Mouse (Mus musculus) heart, postnatal 14 days (tissue): ENCODE results near the gene Cad. TPM values are rescaled to one million over a fixed set of nuclear protein-coding genes. Genes with fewer than 3 reads are reported as not detected.
"Not testable (repeated sequence)": the region's sequence is repeated elsewhere in the genome, so short reads cannot be mapped to it uniquely, and the experiment has no call there.

Source experiments
- DNase-seq, 2 experiments: peaks; one replicate each; pipeline ENCODE4 v3.0.0; 2021 to 2022
- intact Hi-C: fragments of 180-260 bp; cut with DNase I; formaldehyde crosslinking; loops from one replicate; pipeline ENCODE4 v1.15.1; 2025
- long read RNA-seq, 2 experiments: library from polyadenylated mRNA; stranded (forward); transcript quantifications; one replicate each; pipeline ENCODE4 v2.0.0; 2021
- total RNA-seq, 2 experiments: library from RNA; stranded (reverse); gene quantifications; 2 replicates each; pipeline ENCODE4 v1.2.3; 2021

Gene Cad
- 10 to 100 TPM; 13.5 to 14.8 TPM for total RNA-seq
- long read RNA-seq, experiment 1, full-length matches to known transcripts, result 2 of 9 reads
- long read RNA-seq, experiment 1, partial matches to known transcripts, result 6 of 9 reads
- long read RNA-seq, experiment 1, other reads (novel, unspliced or antisense), result 1 of 9 reads
- long read RNA-seq, experiment 2, partial matches to known transcripts, result 11 of 13 reads
- long read RNA-seq, experiment 2, other reads (novel, unspliced or antisense), result 2 of 13 reads

DNA sequence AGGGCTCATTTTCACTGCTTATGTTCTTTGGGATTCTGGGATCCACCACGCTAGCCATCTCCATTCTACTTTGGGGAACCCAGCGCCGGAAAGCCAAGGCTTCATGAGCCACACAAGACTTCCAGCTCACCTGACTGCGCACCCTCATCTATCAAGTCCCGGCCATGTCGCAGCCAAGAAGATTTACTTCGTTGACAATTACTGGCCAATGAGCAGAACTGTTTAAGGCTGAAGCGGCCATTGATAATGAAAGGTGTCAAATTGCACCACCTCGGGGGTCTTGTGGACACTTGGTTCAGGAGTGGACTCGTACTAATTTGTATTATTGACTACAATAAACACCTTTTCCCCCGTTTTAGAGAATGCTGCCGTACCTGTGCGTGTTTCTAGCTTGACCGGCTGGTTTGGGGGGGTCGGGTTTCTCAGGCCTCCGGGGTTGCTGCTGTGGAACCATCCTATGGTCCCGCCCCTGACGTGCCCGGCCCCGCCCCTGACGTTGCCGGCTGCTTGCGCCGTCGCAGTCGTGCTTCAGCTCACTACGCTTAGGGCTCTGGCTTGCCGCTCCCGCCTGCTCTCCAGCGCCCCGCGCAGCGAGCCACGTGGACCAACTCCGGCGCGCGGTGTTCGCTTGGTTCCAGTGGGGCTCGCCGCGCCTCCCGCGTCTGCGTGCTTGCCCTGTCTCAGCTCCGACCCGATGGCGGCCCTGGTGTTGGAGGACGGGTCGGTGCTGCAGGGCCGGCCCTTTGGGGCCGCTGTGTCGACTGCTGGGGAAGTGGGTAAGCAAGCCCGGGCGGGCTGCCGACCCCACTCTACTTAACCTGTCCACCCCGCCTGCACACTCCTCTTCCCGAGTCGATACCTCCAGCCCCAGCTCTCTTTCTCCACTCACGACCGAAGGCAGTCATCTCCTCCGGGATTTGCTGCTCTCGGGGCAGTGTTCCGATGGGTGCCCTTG lies at the start of gene Cad:
Cad (plus strand) TSS at position 520 of the 955 bp plus-strand sequence.
- intact Hi-C loops, result loop anchor here (5.0 kb wide), 2 partner anchors 53 to 123 kb away; partner anchors contain the start of genes Dnajc5g, Gm29609 and Slc30a3

DNA sequence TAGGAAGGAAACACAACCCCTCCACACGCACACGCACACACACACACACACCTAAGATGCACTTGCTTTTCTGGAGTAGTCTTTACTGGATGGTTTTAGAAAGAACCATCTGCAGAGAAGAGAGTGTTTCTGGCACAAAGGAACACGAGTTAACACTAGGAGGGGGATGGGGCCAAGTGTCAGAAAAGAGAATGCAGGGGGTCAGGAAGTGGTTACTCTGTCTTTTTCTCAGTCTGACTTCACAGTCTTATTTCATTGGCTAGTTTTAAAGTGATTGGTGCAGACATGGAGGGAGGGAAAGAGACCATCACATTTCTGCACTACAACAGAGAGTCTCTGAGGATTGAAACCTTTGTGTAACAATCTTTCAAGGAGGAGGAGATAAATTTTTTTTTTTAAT lies 41.8 kb upstream of the Cad start:
- intact Hi-C loops, result no loop called here
- DNase-seq, result no peak

More for the DNA sequence above, at the start of gene Cad:
- peak; percentile 94 to 97 for DNase-seq

- intact Hi-C loops, result no loop called here
- DNase-seq, result peak in 1 of 2 experiments; percentile 10
Measured at GRCm38 (mm10) chr5:31015913-31016312, 38.7 kb upstream of the Cad start.

- not testable (repeated sequence) for DNase-seq
Measured at GRCm38 (mm10) chr5:31021790-31022189, 32.8 kb upstream of the Cad start.

DNA sequence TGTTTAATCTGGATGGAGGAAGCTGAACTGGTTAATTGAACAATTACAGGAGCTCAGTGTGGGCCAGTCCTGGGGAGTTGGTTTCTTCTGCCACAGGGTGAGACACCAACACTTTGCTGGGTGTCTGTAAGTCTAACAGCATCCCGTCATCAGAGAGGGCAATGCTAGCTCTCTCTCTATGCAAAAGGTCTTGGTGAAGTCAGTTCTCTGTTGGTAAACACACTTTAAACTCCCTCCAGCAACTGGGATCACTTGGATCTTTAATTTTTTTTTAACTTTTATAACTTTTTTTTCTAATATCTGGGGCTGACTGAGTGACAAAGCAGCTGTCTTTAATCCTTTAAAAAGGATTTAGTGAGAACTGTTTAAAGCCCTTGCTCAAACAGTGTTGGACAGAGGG lies 31.9 kb upstream of the Cad start:
- no peak for DNase-seq
- intact Hi-C loops, result no loop called here

More at GRCm38 (mm10) chr5:31021790-31022189, 32.8 kb upstream of the Cad start:
- intact Hi-C loops, result not testable (repeated sequence)

- no peak for DNase-seq
- intact Hi-C loops, result no loop called here
Measured at GRCm38 (mm10) chr5:31023254-31023653, 31.3 kb upstream of the Cad start.

DNA sequence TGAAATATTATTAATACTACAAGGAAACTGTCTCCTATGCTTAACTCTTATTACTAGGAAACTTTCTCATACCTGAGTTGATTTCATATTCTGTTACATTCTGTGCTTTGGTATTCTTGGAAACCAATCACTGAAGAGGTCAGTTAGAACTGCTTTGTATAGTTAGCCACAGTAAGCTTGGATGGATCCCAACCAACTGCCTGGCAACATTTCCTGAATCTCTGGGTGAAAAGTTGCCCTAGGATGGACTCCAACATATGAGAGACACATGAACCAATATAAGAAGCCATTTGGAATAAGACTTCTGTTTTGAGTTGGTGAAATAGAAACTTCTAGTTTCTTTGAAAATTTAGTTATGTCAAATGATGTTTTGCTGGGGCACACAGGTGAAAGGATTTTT lies 29.9 kb upstream of the Cad start:
- intact Hi-C loops, result no loop called here
- no peak for DNase-seq

- no peak for DNase-seq
- intact Hi-C loops, result no loop called here
Measured at GRCm38 (mm10) chr5:31030926-31031325, 23.7 kb upstream of the Cad start.

DNA sequence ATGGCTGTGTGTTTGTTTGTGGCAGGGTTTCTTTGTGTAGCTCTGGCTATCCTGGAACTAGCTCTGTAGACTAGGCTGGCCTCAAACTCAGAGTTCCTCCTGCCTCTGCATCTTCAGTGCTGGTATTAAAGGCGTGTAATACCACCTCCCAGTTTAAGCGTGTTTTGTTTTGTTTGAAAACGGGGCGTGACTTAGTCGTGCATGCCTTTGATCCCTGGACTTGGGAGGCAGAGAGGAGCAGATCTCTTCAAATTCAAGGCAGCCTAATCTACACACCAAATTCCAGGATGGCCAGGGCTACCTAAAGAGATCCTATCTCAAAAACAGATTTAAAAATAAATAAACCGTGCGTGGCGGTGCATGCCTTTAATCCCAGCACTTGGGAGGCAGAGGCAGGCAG lies 23.1 kb upstream of the Cad start:
- intact Hi-C loops, result no loop called here
- no peak for DNase-seq

DNA sequence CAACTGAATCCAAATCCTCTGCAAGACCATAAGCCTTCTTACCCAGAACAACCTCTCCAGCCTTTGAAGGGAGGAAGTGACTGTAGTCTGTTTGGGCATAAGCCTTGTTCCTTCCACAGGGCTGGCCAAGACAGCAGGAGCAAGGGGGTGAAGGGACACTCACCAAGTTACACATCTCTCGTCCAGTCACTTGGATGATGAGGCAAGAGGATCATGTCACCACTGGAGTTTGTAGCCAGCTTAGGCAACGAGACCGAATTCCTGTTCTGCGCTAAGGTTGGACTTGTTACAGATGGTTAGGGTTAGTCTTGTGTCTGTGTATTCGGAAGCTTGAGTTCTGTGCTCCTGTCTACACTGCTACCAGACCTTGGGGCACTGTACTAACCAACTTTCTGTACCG lies 19.9 kb upstream of the Cad start:
- DNase-seq, result no peak
- intact Hi-C loops, result no loop called here

DNA sequence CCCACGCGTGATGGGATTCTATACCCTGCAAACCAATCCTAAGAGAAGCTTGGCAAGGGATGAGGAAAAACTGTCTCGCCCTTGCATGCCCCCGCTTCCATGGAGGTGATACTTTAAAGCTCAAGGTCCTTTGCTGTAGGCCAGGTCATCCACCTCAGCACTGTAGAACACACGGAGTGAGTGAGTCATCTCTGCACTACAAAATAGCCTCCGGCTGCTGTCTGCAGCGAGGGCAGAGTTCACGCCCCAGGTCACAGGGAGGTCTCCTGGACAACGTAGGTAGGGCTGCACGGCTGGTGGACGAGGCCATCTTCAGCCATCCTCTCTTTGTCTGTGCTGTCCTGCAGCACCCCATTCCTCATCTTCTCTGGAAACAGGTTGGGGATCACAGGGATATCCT lies 18.0 kb upstream of the Cad start:
- DNase-seq, result not testable (repeated sequence)

DNA sequence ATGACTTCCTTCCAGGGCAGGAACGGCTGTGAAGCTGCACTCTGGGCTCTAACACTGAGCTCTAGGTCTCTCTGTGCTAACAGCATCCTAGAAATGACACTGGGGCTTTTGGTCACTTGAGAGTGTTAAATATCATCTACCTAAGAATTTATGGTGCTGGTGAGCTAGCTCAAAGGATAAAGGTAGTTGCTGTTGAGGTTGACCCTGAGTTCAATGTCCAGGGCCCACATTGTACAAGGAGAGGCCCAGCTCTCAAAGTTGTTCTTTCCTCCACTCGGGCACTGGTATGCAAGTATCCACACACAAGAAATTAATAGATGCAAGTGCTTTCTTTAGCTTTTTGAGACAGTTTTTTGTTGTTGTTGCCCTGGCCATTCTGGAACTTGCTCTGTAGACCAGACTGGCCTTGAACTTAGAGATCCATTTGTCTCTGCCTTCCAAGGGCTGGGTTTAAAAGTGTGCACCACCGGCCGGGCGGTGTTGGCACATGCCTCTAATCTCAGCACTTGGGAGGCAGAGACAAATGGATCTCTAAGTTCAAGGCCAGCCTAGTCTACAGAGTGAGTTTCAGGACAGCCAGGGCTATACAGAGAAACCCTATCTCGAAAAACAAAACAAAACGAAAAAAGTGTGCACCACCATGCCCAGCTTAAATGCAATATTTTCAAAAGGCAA lies 16.3 kb upstream of the Cad start:
- DNase-seq, result no peak
- intact Hi-C loops, result no loop called here

More for the DNA sequence above, 18.0 kb upstream of the Cad start:
- intact Hi-C loops, result not testable (repeated sequence)

- DNase-seq, result no peak
- intact Hi-C loops, result no loop called here
Measured at GRCm38 (mm10) chr5:31046416-31046815, 8.2 kb upstream of the Cad start.

DNA sequence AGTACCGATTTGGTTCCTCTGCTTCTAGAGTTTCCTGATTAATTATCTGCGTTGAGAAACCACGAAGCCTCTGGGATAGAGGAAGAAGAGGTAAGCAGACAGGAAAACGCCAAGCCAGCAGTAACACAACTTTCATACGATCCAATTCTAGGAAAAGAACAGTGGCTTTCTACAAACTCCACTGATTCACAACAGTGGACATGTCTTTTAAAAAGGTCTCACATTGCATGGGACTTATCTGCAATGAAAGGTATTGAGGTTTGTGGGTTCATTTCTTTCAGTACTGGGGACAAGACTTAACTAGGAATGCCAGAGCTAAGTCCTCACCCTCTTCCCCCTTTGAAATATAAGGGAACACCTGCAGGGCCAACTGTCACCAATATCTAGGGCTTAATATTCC lies 7.5 kb upstream of the Cad start:
- intact Hi-C loops, result no loop called here
- no peak for DNase-seq

DNA sequence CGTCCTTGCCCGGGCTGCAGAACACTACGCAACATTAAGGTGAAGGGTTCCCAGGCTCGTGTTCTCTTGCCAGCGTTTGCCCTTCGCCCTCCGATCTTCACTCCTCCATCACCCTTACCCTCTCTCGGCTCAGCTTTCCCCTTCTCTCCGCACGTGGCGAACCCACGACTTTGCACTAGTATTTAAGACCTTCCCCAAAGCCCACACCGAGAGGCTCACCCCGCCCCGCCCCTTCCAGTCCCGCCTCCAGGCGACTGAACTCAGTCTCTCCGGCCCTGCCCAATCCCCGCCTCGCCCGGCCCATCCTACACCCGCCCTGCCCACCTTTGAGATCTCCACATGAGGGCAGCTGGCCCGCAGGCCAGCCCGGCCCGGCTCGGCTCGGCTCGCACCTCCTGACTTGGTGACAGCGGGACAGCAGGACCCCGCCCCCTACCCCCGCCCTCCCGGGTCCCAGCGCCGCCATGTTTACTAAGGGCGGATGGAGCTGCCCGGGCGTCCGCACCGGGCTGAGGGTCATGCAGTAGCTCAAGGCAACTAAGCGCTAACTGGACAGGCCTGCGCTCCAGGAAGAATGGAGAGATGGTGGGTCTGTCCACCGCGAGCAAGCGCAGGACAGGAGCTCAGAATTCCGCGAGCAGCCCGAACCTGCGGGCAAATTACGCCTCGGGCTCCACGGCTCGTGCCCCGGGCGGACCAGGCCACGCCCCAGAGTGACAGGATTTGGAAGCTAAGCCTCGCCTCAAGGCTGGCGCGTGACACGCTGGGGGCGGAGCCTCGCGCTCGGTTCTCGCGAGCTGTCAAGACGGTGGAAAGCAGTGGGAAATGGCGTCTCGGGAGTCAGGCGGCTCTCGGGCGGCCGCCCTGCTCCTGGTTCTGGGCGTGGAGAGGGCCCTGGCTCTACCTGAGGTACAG lies 6.5 kb upstream of the Cad start, which contains the start of gene Atraid:
Atraid (plus strand) TSS at position 465 of the 915 bp plus-strand sequence.
- intact Hi-C loops, result loop anchor here (2.0 kb wide), 1 partner anchor 87 kb away; the partner anchor contains the start of gene Preb

GRCm38 (mm10) chr5:31048763-31049641 lies 5.6 kb upstream of the Cad start, which contains the start of gene Slc5a6:
Slc5a6 (minus strand) TSS chr5:31048924.
- peak; percentile 23 to 58 for DNase-seq
- intact Hi-C loops, result loop anchor here (2.0 kb wide), 1 partner anchor 88 kb away; the partner anchor contains the start of gene Preb

More for the DNA sequence above, 6.5 kb upstream of the Cad start, which contains the start of gene Atraid:
- peak; percentile 99 for DNase-seq

DNA sequence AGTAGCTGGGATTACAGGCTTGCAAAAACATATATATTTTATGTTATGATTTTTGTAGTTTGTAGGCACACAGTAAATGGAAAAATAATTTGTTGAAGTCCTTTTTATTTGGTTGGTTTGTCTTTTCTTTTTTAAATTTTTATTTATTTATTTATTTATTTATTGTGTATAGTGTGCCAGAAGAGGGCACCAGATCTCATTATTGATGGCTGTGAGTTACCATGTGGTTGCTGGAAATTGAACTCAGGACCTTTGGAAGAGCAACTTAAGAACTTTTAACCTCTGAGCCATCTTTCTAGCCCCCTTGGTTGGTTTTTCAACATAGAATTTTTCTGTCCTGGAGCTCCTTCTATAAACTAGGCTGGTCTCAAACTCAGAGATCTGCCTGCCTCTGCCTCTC lies 4.2 kb upstream of the Cad start:
- no peak for DNase-seq
- intact Hi-C loops, result loop anchor here (5.0 kb wide), 1 partner anchor 57 kb away; the partner anchor contains the start of genes Dnajc5g and Slc30a3

DNA sequence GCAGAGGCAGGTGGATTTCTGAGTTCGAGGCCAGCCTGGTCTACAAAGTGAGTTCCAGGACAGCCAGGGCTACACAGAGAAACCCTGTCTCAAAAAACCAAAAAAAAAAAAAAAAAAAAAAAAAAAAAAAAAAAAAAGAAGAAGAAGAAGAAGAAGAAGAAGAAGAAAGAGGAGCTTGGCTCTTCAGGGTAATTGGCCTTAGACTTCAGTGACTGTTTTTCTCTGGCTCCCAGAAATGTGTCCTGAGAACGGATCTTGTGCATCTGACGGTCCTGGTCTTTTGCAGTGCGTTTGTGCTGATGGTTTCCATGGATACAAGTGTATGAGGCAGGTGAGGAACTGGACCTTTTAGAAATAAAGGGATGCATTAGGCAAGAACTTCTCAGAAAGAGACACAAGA lies 852 bp upstream of the Cad start:
- intact Hi-C loops, result loop anchor here (5.0 kb wide), 1 partner anchor 54 kb away; the partner anchor contains the start of genes Dnajc5g and Slc30a3
- not testable (repeated sequence) for DNase-seq
